Mouse (Mus musculus) cerebellum, adult 2 months (tissue): ENCODE data around the gene Cab39l. TPM values are rescaled to one million over a fixed set of nuclear protein-coding genes. Genes with fewer than 3 reads are reported as not detected.

Experiments
- DNase-seq, 2 experiments: peaks; one replicate each; pipeline ENCODE4 v3.0.0; 2021
- H3K27ac ChIP-seq: fragments of 200-500 bp; 2 replicates; pipeline ENCODE4 v1.5.1; 2012; ENCODE audit warnings: low read length, control low read depth, inconsistent platforms; ENCODE audit not compliant: insufficient read depth
- H3K27me3 ChIP-seq: fragments of 200-500 bp; 2 replicates; pipeline ENCODE4 v1.6.1; 2012; ENCODE audit warnings: inconsistent platforms, mild to moderate bottlenecking, low read length, moderate library complexity; ENCODE audit not compliant: control insufficient read depth, insufficient read depth
- H3K4me1 ChIP-seq: fragments of 200-500 bp; 2 replicates; pipeline ENCODE4 v1.6.1; 2011; ENCODE audit warnings: low read length; ENCODE audit not compliant: control insufficient read depth, insufficient read depth
- H3K4me3 ChIP-seq: fragments of 200-500 bp; replicated peaks from 2 replicates; pipeline ENCODE3; 2011; ENCODE audit warnings: mild to moderate bottlenecking, low read depth, low read length, control low read depth; ENCODE audit not compliant: insufficient read depth
- CTCF ChIP-seq: fragments of 200-500 bp; IDR thresholded peaks from 2 replicates; pipeline ENCODE4 v1.5.1; 2011; ENCODE audit warnings: low read depth, mild to moderate bottlenecking, control low read depth, low read length, moderate library complexity, borderline replicate concordance; ENCODE audit not compliant: insufficient read depth
- POLR2A ChIP-seq: fragments of 200-500 bp; IDR thresholded peaks from 2 replicates; pipeline ENCODE4 v1.6.1; 2011; ENCODE audit warnings: low read length, control low read depth, borderline replicate concordance; ENCODE audit not compliant: insufficient read depth
- WGBS: fragments of 180-500 bp; shearing (Covaris S2); methylation state at CpG from one replicate; pipeline ENCODE4 v1.1.7; 2018; 5-methylcytosine and 5-hydroxymethylcytosine counted together
- polyA plus RNA-seq: library from polyadenylated mRNA; depleted of rRNA; stranded (reverse); fragments of >200 nt; gene quantifications from 2 replicates; pipeline ENCODE4 v1.2.3, GENCODE M21; 2012

The Cab39l gene
- polyA plus RNA-seq, 1 experiment, result 24.6 TPM

GRCm38 (mm10) chr14:59513922-59514444 lies 73.2 kb downstream of the Cab39l start:
- Histone ChIP-seq H3K27me3 (no peaks in the 10 kb centered on the region), H3K4me3 (no peak overlapping the region), H3K27ac (no peak overlapping the region), H3K4me1 (no peaks in the 10 kb centered on the region)
- WGBS, result 89% methylated on average over 6 of the region's 6 CpGs
- TF ChIP-seq CTCF (no peak), POLR2A (no peak)
- DNase-seq, result no peak

GRCm38 (mm10) chr14:59525843-59526242 lies 85.1 kb downstream of the Cab39l start:
- Histone ChIP-seq H3K4me1 (0 out of 2 replicates have a peak, but pooled peaks cover 2% of the 10 kb centered on the region), H3K27me3 (no peaks in the 10 kb centered on the region), H3K27ac (no peak overlapping the region), H3K4me3 (no peak overlapping the region)
- TF ChIP-seq CTCF (no peak), POLR2A (no peak)
- WGBS, result 86% methylated on average over 5 of the region's 5 CpGs
- DNase-seq, result no peak

GRCm38 (mm10) chr14:59530801-59531200 lies 90.0 kb downstream of the Cab39l start:
- 0 out of 2 replicates have a peak, but pooled peaks cover 2% of the 10 kb centered on the region for H3K4me1 ChIP-seq
- 34% methylated on average over 1 of the region's 1 CpGs for WGBS
- TF ChIP-seq POLR2A, result no peak
- no peak for TF ChIP-seq CTCF
- no peak for DNase-seq
- H3K27ac ChIP-seq, result no peak overlapping the region
- no peaks in the 10 kb centered on the region for H3K27me3 ChIP-seq
- no peak overlapping the region for H3K4me3 ChIP-seq

- Histone ChIP-seq H3K27ac (peak overlapping the region; percentile 13; the same call in 1 of the 2 replicates), H3K4me3 (no peak overlapping the region), H3K27me3 (no peaks in the 10 kb centered on the region), H3K4me1 (no peaks in the 10 kb centered on the region)
- DNase-seq, result no peak
- 92% methylated on average over 1 of the region's 1 CpGs for WGBS
- no peak for TF ChIP-seq CTCF
- no peak for TF ChIP-seq POLR2A
Observed at GRCm38 (mm10) chr14:59532986-59533385, 92.2 kb downstream of the Cab39l start.

GRCm38 (mm10) chr14:59533908-59534307 lies 93.1 kb downstream of the Cab39l start:
- Histone ChIP-seq H3K4me3 (no peak overlapping the region), H3K4me1 (no peaks in the 10 kb centered on the region), H3K27me3 (no peaks in the 10 kb centered on the region), H3K27ac (no peak overlapping the region)
- TF ChIP-seq POLR2A (no peak), CTCF (no peak)
- DNase-seq, result no peak

GRCm38 (mm10) chr14:59537829-59538432 lies 97.2 kb downstream of the Cab39l start:
- Histone ChIP-seq H3K4me1 (no peaks in the 10 kb centered on the region), H3K4me3 (no peak overlapping the region), H3K27ac (no peak overlapping the region), H3K27me3 (no peaks in the 10 kb centered on the region)
- 94% methylated on average over 4 of the region's 4 CpGs for WGBS
- TF ChIP-seq CTCF, result no peak
- no peak for TF ChIP-seq POLR2A
- no peak for DNase-seq

GRCm38 (mm10) chr14:59540230-59540629 lies 99.5 kb downstream of the Cab39l start:
- DNase-seq, result no peak
- no peak overlapping the region for H3K27ac ChIP-seq
- 89% methylated on average over 2 of the region's 2 CpGs for WGBS
- H3K4me1 ChIP-seq, result no peaks in the 10 kb centered on the region
- no peaks in the 10 kb centered on the region for H3K27me3 ChIP-seq
- TF ChIP-seq CTCF (no peak), POLR2A (no peak)
- H3K4me3 ChIP-seq, result no peak overlapping the region

GRCm38 (mm10) chr14:59540761-59541160 lies 100.0 kb downstream of the Cab39l start:
- 55% methylated on average over 6 of the region's 6 CpGs for WGBS
- Histone ChIP-seq H3K4me3 (no peak overlapping the region), H3K27me3 (no peaks in the 10 kb centered on the region), H3K4me1 (no peaks in the 10 kb centered on the region), H3K27ac (no peak overlapping the region)
- TF ChIP-seq POLR2A, result no peak
- TF ChIP-seq CTCF, result no peak
- DNase-seq, result no peak
